Mouse (Mus musculus): ENCODE data around the gene Abtb1. TPM values are rescaled to one million over a fixed set of nuclear protein-coding genes. Genes with fewer than 3 reads are reported as not detected.

The Abtb1 gene
- polyA plus RNA-seq, 1 experiment: 21.3 TPM

- Histone ChIP-seq H3K4me3 (replicated peaks) (no peak overlapping the region), H3K36me3 (ENCODE audit: control insufficient read depth) (peaks cover 18% of the 10 kb centered on the region), H3K9me3 (ENCODE audit: control insufficient read depth, low read length) (no peaks in the 10 kb centered on the region), H3K27me3 (ENCODE audit: control insufficient read depth) (peaks cover 20% of the 10 kb centered on the region), H3K4me1 (ENCODE audit: control insufficient read depth) (peaks cover 50% of the 10 kb centered on the region)
- TF ChIP-seq TAL1 (IDR thresholded peaks at IDR 0.05; ENCODE audit: low read length): no peak
- no peak for TF ChIP-seq GATA1 (IDR thresholded peaks at IDR 0.05; ENCODE audit: low read length)
Observed at GRCm38 (mm10) chr6:88843781-88844725, 2.3 kb upstream of the Abtb1 start.

- TF ChIP-seq TAL1 (IDR thresholded peaks at IDR 0.05; ENCODE audit: low read length) (no peak), GATA1 (IDR thresholded peaks at IDR 0.05; ENCODE audit: low read length) (no peak)
- Histone ChIP-seq H3K4me1 (ENCODE audit: control insufficient read depth) (peaks cover 58% of the 10 kb centered on the region), H3K9me3 (ENCODE audit: control insufficient read depth, low read length) (no peaks in the 10 kb centered on the region), H3K4me3 (replicated peaks) (peak overlapping the region; percentile 87), H3K27me3 (ENCODE audit: control insufficient read depth) (peaks cover 20% of the 10 kb centered on the region), H3K36me3 (ENCODE audit: control insufficient read depth) (peaks cover 26% of the 10 kb centered on the region)
Observed at GRCm38 (mm10) chr6:88843241-88843640, 1.5 kb upstream of the Abtb1 start.

GRCm38 (mm10) chr6:88842731-88843151 lies 957 bp upstream of the Abtb1 start:
- Histone ChIP-seq H3K4me3 (replicated peaks) (peak overlapping the region; percentile 87), H3K36me3 (ENCODE audit: control insufficient read depth) (peaks cover 31% of the 10 kb centered on the region), H3K4me1 (ENCODE audit: control insufficient read depth) (peaks cover 62% of the 10 kb centered on the region), H3K27me3 (ENCODE audit: control insufficient read depth) (peaks cover 20% of the 10 kb centered on the region), H3K9me3 (ENCODE audit: control insufficient read depth, low read length) (no peaks in the 10 kb centered on the region)
- TF ChIP-seq TAL1 (IDR thresholded peaks at IDR 0.05; ENCODE audit: low read length) (no peak), GATA1 (IDR thresholded peaks at IDR 0.05; ENCODE audit: low read length) (no peak)

GRCm38 (mm10) chr6:88841514-88841780 lies 337 bp downstream of the Abtb1 start:
- Histone ChIP-seq H3K4me1 (ENCODE audit: control insufficient read depth) (peaks cover 73% of the 10 kb centered on the region), H3K9me3 (ENCODE audit: control insufficient read depth, low read length) (no peaks in the 10 kb centered on the region), H3K27me3 (ENCODE audit: control insufficient read depth) (peaks cover 12% of the 10 kb centered on the region), H3K36me3 (ENCODE audit: control insufficient read depth) (peaks cover 44% of the 10 kb centered on the region), H3K4me3 (replicated peaks) (peak overlapping the region; percentile 87)
- no peak for TF ChIP-seq GATA1 (IDR thresholded peaks at IDR 0.05; ENCODE audit: low read length)
- TF ChIP-seq TAL1 (IDR thresholded peaks at IDR 0.05; ENCODE audit: low read length): no peak

- Histone ChIP-seq H3K27me3 (ENCODE audit: control insufficient read depth) (peaks cover 8% of the 10 kb centered on the region), H3K4me1 (ENCODE audit: control insufficient read depth) (peaks cover 78% of the 10 kb centered on the region), H3K36me3 (ENCODE audit: control insufficient read depth) (peaks cover 49% of the 10 kb centered on the region), H3K9me3 (ENCODE audit: control insufficient read depth, low read length) (no peaks in the 10 kb centered on the region), H3K4me3 (replicated peaks) (peak overlapping the region; percentile 87)
- TF ChIP-seq GATA1 (IDR thresholded peaks at IDR 0.05; ENCODE audit: low read length) (no peak), TAL1 (IDR thresholded peaks at IDR 0.05; ENCODE audit: low read length) (no peak)
Observed at GRCm38 (mm10) chr6:88840791-88841513, 832 bp downstream of the Abtb1 start.

- no peaks in the 10 kb centered on the region for H3K9me3 ChIP-seq (ENCODE audit: control insufficient read depth, low read length)
- peaks cover 6% of the 10 kb centered on the region for H3K27me3 ChIP-seq (ENCODE audit: control insufficient read depth)
- H3K36me3 ChIP-seq (ENCODE audit: control insufficient read depth): peaks cover 57% of the 10 kb centered on the region
- no peak for TF ChIP-seq GATA1 (IDR thresholded peaks at IDR 0.05; ENCODE audit: low read length)
- no peak for TF ChIP-seq TAL1 (IDR thresholded peaks at IDR 0.05; ENCODE audit: low read length)
- peak overlapping the region; percentile 87 for H3K4me3 ChIP-seq (replicated peaks)
- peaks cover 85% of the 10 kb centered on the region for H3K4me1 ChIP-seq (ENCODE audit: control insufficient read depth)
Observed at GRCm38 (mm10) chr6:88840211-88840610, 1.6 kb downstream of the Abtb1 start.

- Histone ChIP-seq H3K4me3 (replicated peaks) (peak overlapping the region; percentile 87), H3K9me3 (ENCODE audit: control insufficient read depth, low read length) (no peaks in the 10 kb centered on the region), H3K4me1 (ENCODE audit: control insufficient read depth) (peaks cover 92% of the 10 kb centered on the region), H3K27me3 (ENCODE audit: control insufficient read depth) (peaks cover 4% of the 10 kb centered on the region; the same call in 1 of the 2 replicates), H3K36me3 (ENCODE audit: control insufficient read depth) (peaks cover 65% of the 10 kb centered on the region)
- TF ChIP-seq TAL1 (IDR thresholded peaks at IDR 0.05; ENCODE audit: low read length): no peak
- TF ChIP-seq GATA1 (IDR thresholded peaks at IDR 0.05; ENCODE audit: low read length): no peak
Observed at GRCm38 (mm10) chr6:88839135-88839970, 2.4 kb downstream of the Abtb1 start.

- Histone ChIP-seq H3K9me3 (ENCODE audit: control insufficient read depth, low read length) (no peaks in the 10 kb centered on the region), H3K27me3 (ENCODE audit: control insufficient read depth) (peaks cover 3% of the 10 kb centered on the region; the same call in 1 of the 2 replicates), H3K36me3 (ENCODE audit: control insufficient read depth) (peaks cover 73% of the 10 kb centered on the region), H3K4me3 (replicated peaks) (no peak overlapping the region), H3K4me1 (ENCODE audit: control insufficient read depth) (peaks cover 92% of the 10 kb centered on the region)
- TF ChIP-seq GATA1 (IDR thresholded peaks at IDR 0.05; ENCODE audit: low read length): no peak
- TF ChIP-seq TAL1 (IDR thresholded peaks at IDR 0.05; ENCODE audit: low read length): no peak
Observed at GRCm38 (mm10) chr6:88838613-88839012, 3.2 kb downstream of the Abtb1 start.
